Mouse (Mus musculus) neural tube, embryonic 11.5 days (tissue): ENCODE results near the gene Mtrex. TPM values are rescaled to one million over a fixed set of nuclear protein-coding genes. Genes with fewer than 3 reads are reported as not detected.

Source experiments
- ATAC-seq: fragments of 200-750 bp; cut with Nextera tagmentation; 2 replicates; pipeline ENCODE4 v1.8.0; 2017; ENCODE audit warnings: moderate number of reproducible peaks, mild to moderate bottlenecking, moderate TSS enrichment, moderate library complexity; ENCODE audit not compliant: insufficient read depth, low FRiP score, low TSS enrichment
- DNase-seq: peaks from one replicate; pipeline ENCODE4 v3.0.0-alpha.2; 2015; ENCODE audit warnings: low spot score
- H3K27ac ChIP-seq: fragments of 300-500 bp; sonication (generic); 2 replicates; pipeline ENCODE4 v1.5.1; 2014; ENCODE audit warnings: low read depth, mild to moderate bottlenecking, low read length
- H3K27me3 ChIP-seq: fragments of 300-500 bp; sonication (generic); 2 replicates; pipeline ENCODE4 v1.6.1; 2014; ENCODE audit warnings: mild to moderate bottlenecking, low read length, mixed read lengths; ENCODE audit not compliant: control insufficient read depth, insufficient read depth
- H3K36me3 ChIP-seq: fragments of 300-500 bp; sonication (generic); 2 replicates; pipeline ENCODE4 v1.6.1; 2014; ENCODE audit warnings: mild to moderate bottlenecking, low read length, moderate library complexity, mixed read lengths; ENCODE audit not compliant: control insufficient read depth, insufficient read depth
- H3K4me1 ChIP-seq: fragments of 300-500 bp; sonication (generic); 2 replicates; pipeline ENCODE4 v1.6.1; 2014; ENCODE audit warnings: low read length, mixed read lengths; ENCODE audit not compliant: control insufficient read depth, insufficient read depth
- H3K4me2 ChIP-seq: fragments of 300-500 bp; sonication (generic); 2 replicates; pipeline ENCODE4 v1.6.1; 2014; ENCODE audit warnings: low read depth, mild to moderate bottlenecking, moderate library complexity
- H3K4me3 ChIP-seq: fragments of 300-500 bp; sonication (generic); 2 replicates; pipeline ENCODE4 v1.5.1; 2014; ENCODE audit warnings: low read depth, low read length
- H3K9ac ChIP-seq: fragments of 300-500 bp; sonication (generic); 2 replicates; pipeline ENCODE4 v1.6.1; 2014; ENCODE audit warnings: mild to moderate bottlenecking, low read length
- H3K9me3 ChIP-seq: fragments of 300-500 bp; sonication (generic); 2 replicates; pipeline ENCODE4 v1.6.1; 2016; ENCODE audit warnings: low read length; ENCODE audit not compliant: control insufficient read depth
- WGBS: fragments of 180-500 bp; shearing (Covaris S2); extraction: QIAGEN DNeasy Blood & Tissue Kit; methylation state at CpG from one replicate; pipeline ENCODE4 v1.1.7; 2014; 5-methylcytosine and 5-hydroxymethylcytosine counted together
- polyA plus RNA-seq: library from polyadenylated mRNA; unstranded; fragments of >200 nt; fragmentation: Nextera tagmentation; extraction: Ambion mirVana; gene quantifications from 2 replicates; pipeline ENCODE4 v1.2.1, GENCODE M21; 2014

The Mtrex gene
- 105 TPM in 2 replicates for polyA plus RNA-seq

DNA sequence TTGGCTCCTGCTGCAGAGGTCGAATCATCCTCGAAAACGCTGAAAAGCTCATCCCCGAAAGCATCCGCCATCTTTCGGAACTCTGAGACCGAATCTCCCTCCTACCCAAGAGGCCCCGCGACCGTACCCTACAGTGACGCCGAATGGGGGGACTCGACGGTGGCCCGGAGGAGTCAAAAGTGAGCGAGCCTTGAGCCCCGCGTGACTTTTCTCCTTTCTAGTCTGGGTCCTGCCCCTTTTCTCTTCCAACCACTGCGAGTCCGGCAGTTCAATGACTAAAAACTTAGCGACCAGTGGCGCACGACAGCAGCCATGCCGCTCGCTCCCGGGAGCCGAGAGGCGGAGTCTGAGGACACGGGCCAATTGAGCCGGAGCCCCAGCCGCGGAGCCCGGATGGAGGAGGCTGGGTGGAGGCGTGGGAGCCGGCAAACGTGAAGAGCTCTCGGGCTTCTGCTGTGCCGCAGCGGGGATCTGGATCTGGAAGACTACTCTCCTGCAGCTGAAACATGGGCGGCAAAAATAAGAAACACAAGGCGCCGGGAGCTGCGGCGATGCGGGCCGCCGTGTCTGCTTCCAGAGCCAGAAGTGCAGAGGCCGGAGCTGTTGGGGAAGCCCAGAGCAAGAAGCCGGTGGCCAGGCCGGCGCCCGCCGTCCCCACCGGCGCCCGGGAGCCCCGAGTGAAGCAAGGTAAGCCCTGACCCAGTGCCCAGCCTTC, at the start of gene Mtrex, which contains the start of gene Dhx29:
Gene Mtrex (minus strand): TSS at position 112 of the 715 bp plus-strand sequence.
Gene Dhx29 (plus strand): TSS at position 168 of the 715 bp plus-strand sequence.
- peak within 1 kb of the TSS; percentile 76 for H3K4me3 ChIP-seq
- WGBS: under 1% methylated on average over 51 of the region's 57 CpGs
- peak within 1 kb of the TSS; percentile 51 for H3K27ac ChIP-seq
- no peaks in the 10 kb centered on the region for H3K27me3 ChIP-seq
- peak within 1 kb of the TSS; percentile 74 for H3K9ac ChIP-seq
- peak; percentile 99 for ATAC-seq
- H3K4me2 ChIP-seq: peak within 1 kb of the TSS; percentile 53
- peak; percentile 98 for DNase-seq
- no peaks in the 10 kb centered on the region for H3K36me3 ChIP-seq
- peaks cover 9% of the 10 kb centered on the region for H3K4me1 ChIP-seq
- H3K9me3 ChIP-seq: no peaks in the 10 kb centered on the region

- Histone ChIP-seq H3K27ac (no peak overlapping the region), H3K36me3 (no peaks in the 10 kb centered on the region), H3K4me1 (no peaks in the 10 kb centered on the region), H3K27me3 (no peaks in the 10 kb centered on the region; the same call in 1 of the 2 replicates), H3K9ac (no peak overlapping the region), H3K4me3 (no peak overlapping the region), H3K9me3 (no peaks in the 10 kb centered on the region), H3K4me2 (no peak overlapping the region)
- ATAC-seq (no peak), DNase-seq (no peak)
- WGBS: 48% methylated on average over 10 of the region's 10 CpGs
Measured at GRCm38 (mm10) chr13:112976720-112977119, 49.5 kb upstream of the Mtrex start.

- H3K27ac ChIP-seq: no peak overlapping the region
- peaks cover 8% of the 10 kb centered on the region for H3K36me3 ChIP-seq
- WGBS: 92% methylated on average over 5 of the region's 5 CpGs
- H3K9me3 ChIP-seq: no peaks in the 10 kb centered on the region
- no peaks in the 10 kb centered on the region for H3K4me1 ChIP-seq
- H3K4me3 ChIP-seq: no peak overlapping the region
- no peak for DNase-seq
- H3K9ac ChIP-seq: no peak overlapping the region
- H3K27me3 ChIP-seq: no peaks in the 10 kb centered on the region
- no peak overlapping the region for H3K4me2 ChIP-seq
- no peak for ATAC-seq
Measured at GRCm38 (mm10) chr13:112967267-112967666, 40.1 kb upstream of the Mtrex start.

DNA sequence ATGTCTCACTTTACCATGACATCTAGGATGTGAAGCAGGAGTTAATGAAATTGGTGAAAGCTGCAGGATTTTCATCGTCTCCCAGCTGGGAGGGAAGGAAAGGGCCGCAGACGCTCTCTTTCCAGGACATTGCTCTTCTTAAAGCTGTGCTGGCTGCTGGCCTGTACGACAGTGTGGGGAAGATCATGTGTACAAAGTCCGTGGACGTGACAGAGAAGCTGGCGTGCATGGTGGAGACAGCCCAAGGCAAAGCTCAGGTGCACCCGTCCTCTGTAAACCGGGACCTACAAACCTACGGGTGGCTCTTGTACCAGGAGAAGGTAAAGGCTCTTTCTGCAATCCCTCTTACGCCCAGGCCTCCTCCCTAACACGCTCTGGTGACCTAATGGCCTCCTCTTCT, 37.2 kb upstream of the Mtrex start:
- Histone ChIP-seq H3K27me3 (no peaks in the 10 kb centered on the region), H3K4me3 (no peak overlapping the region), H3K4me2 (no peak overlapping the region), H3K4me1 (no peaks in the 10 kb centered on the region), H3K9ac (no peak overlapping the region), H3K27ac (no peak overlapping the region), H3K36me3 (peaks cover 8% of the 10 kb centered on the region), H3K9me3 (no peaks in the 10 kb centered on the region)
- ATAC-seq (no peak), DNase-seq (no peak)
- 90% methylated on average over 12 of the region's 12 CpGs for WGBS

DNA sequence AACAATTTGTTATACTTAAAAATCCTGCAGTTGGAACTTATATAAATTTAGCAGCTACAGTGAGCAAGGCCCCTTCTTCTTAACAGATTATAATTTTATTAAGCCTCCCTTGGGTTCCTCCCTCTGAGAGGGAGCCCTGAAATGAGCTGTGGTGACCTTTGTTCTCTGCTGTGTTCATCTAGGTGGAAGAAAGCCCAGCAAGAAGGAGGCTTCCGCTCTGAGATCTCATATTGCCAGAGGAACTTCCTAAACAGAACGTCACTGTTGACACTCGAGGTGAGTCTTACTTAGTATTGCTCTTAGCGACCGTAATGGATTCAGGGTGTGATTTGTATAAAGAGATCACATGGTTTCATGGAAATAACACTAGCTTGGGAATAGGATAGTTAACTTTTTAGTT, 35.9 kb upstream of the Mtrex start:
- 84% methylated on average over 5 of the region's 5 CpGs for WGBS
- H3K9me3 ChIP-seq: no peaks in the 10 kb centered on the region
- no peak for DNase-seq
- H3K4me1 ChIP-seq: no peaks in the 10 kb centered on the region
- no peaks in the 10 kb centered on the region for H3K27me3 ChIP-seq
- no peak for ATAC-seq
- H3K36me3 ChIP-seq: peaks cover 9% of the 10 kb centered on the region
- H3K9ac ChIP-seq: no peak overlapping the region
- no peak overlapping the region for H3K27ac ChIP-seq
- H3K4me2 ChIP-seq: no peak overlapping the region
- no peak overlapping the region for H3K4me3 ChIP-seq

DNA sequence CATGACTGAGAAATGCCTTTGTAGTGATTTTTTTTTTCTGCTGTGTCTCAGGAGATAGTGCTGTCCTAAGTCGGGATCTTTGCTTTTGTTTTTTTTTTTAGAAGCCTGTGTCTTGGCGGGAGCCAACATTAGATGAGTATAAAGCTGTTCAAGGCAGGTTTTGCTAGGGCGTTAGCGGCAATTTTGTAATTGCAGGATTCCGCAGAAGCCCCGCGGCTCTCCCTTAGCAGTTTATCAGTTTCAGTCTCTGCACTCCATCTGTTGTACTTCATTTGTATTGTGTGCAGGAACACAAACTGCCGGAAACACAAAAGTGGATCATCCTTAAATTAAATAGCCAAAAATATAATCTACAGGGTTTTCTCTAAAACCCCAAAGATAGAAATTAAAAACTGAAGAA, 26.9 kb upstream of the Mtrex start:
- Histone ChIP-seq H3K4me1 (no peaks in the 10 kb centered on the region), H3K9me3 (no peaks in the 10 kb centered on the region), H3K27ac (no peak overlapping the region), H3K36me3 (peaks cover 13% of the 10 kb centered on the region), H3K4me3 (no peak overlapping the region), H3K4me2 (no peak overlapping the region), H3K27me3 (no peaks in the 10 kb centered on the region), H3K9ac (no peak overlapping the region)
- ATAC-seq (no peak), DNase-seq (no peak)
- 91% methylated on average over 8 of the region's 8 CpGs for WGBS

GRCm38 (mm10) chr13:112945900-112946299, 18.7 kb upstream of the Mtrex start:
- Histone ChIP-seq H3K4me1 (no peaks in the 10 kb centered on the region), H3K27ac (no peak overlapping the region), H3K27me3 (no peaks in the 10 kb centered on the region), H3K9ac (no peak overlapping the region), H3K36me3 (peaks cover 14% of the 10 kb centered on the region), H3K9me3 (no peaks in the 10 kb centered on the region), H3K4me2 (no peak overlapping the region), H3K4me3 (no peak overlapping the region)
- no peak for DNase-seq
- no peak for ATAC-seq
- 88% methylated on average over 6 of the region's 6 CpGs for WGBS

DNA sequence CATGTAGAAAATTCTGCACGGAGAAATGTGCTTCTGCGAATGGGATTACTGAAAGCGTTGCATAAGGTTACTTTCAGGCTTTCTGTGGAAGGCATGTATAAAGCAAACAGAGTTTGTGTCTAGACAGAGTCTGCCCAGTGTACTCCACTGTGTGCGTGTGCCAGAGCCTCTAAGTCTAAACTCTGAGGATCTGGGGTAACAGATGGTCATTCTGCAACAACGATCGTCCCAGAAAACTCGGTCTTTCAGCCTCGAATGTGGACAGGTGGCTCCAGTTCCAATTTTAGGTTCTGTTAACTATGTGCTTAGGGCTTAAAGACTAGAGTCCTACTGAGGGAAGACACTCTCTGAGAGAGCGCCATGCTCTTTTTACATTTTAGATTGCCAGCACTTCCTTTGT, 18.1 kb upstream of the Mtrex start:
- ATAC-seq: no peak
- peaks cover 14% of the 10 kb centered on the region for H3K36me3 ChIP-seq
- no peak overlapping the region for H3K4me2 ChIP-seq
- H3K4me3 ChIP-seq: no peak overlapping the region
- WGBS: 96% methylated on average over 9 of the region's 9 CpGs
- H3K9me3 ChIP-seq: no peaks in the 10 kb centered on the region
- H3K27me3 ChIP-seq: no peaks in the 10 kb centered on the region
- no peaks in the 10 kb centered on the region for H3K4me1 ChIP-seq
- H3K27ac ChIP-seq: no peak overlapping the region
- DNase-seq: no peak
- H3K9ac ChIP-seq: no peak overlapping the region

GRCm38 (mm10) chr13:112941879-112942330, 14.7 kb upstream of the Mtrex start:
- peaks cover 9% of the 10 kb centered on the region for H3K36me3 ChIP-seq
- H3K27me3 ChIP-seq: no peaks in the 10 kb centered on the region
- WGBS: 58% methylated on average over 15 of the region's 15 CpGs
- no peaks in the 10 kb centered on the region for H3K4me1 ChIP-seq
- no peak for DNase-seq
- no peak overlapping the region for H3K9ac ChIP-seq
- H3K4me3 ChIP-seq: no peak overlapping the region
- ATAC-seq: no peak
- no peak overlapping the region for H3K4me2 ChIP-seq
- H3K27ac ChIP-seq: no peak overlapping the region
- no peaks in the 10 kb centered on the region for H3K9me3 ChIP-seq
